Mouse (Mus musculus): ENCODE data around the gene Il1rapl2. TPM values are rescaled to one million over a fixed set of nuclear protein-coding genes. Genes with fewer than 3 reads are reported as not detected.
"Not testable (repeated sequence)": the region's sequence is repeated elsewhere in the genome, so short reads cannot be mapped to it uniquely, and the experiment has no call there.

The Il1rapl2 gene
- polyA plus RNA-seq, 1 experiment from 2014 or later, result not detected

GRCm38 (mm10) chrX:138209480-138209879 is 639.1 kb downstream of the Il1rapl2 start, which contains the start of gene Tex13a:
Gene Tex13a, minus strand, starts transcription at chrX:138209580.
- Histone ChIP-seq H3K4me1 (replicated peaks) (no peaks in the 10 kb centered on the region), H3K27me3 (no peaks in the 10 kb centered on the region), H3K9me3 (replicated peaks) (no peaks in the 10 kb centered on the region), H3K4me3 (replicated peaks) (no peak within 1 kb of the TSS), H3K36me3 (no peaks in the 10 kb centered on the region), H3K27ac (no peak within 1 kb of the TSS), H3K4me2 (no peak within 1 kb of the TSS), H3K9ac (no peak within 1 kb of the TSS)
- DNase-seq (no peak), ATAC-seq (ENCODE audit: low read depth) (no peak)
- 54% methylated on average over 3 of the region's 3 CpGs for WGBS (ENCODE audit: insufficient replicate concordance)

- H3K27me3 ChIP-seq, result no peaks in the 10 kb centered on the region
- no peak overlapping the region for H3K27ac ChIP-seq
- H3K9me3 ChIP-seq (replicated peaks), result no peaks in the 10 kb centered on the region
- H3K4me1 ChIP-seq (replicated peaks), result no peaks in the 10 kb centered on the region
- H3K36me3 ChIP-seq, result no peaks in the 10 kb centered on the region
- DNase-seq (no peak), ATAC-seq (ENCODE audit: low read depth) (no peak)
- H3K4me2 ChIP-seq, result no peak overlapping the region
- H3K4me3 ChIP-seq (replicated peaks), result no peak overlapping the region
- 59% methylated on average over 4 of the region's 4 CpGs for WGBS (ENCODE audit: insufficient replicate concordance)
- no peak overlapping the region for H3K9ac ChIP-seq
These were observed 664.2 kb downstream of the Il1rapl2 start for GRCm38 (mm10) chrX:138234626-138235025.

- 30% methylated on average over 1 of the region's 1 CpGs for WGBS (ENCODE audit: insufficient replicate concordance)
- not testable (repeated sequence) for H3K27ac ChIP-seq; ATAC-seq (ENCODE audit: low read depth)
These were observed 778.3 kb downstream of the Il1rapl2 start for GRCm38 (mm10) chrX:138348736-138349135.

GRCm38 (mm10) chrX:138433794-138434193 is 863.4 kb downstream of the Il1rapl2 start:
- ATAC-seq (ENCODE audit: low read depth) (no peak), DNase-seq (no peak)
- no peak overlapping the region for H3K4me3 ChIP-seq (replicated peaks)
- no peaks in the 10 kb centered on the region for H3K36me3 ChIP-seq
- 50% methylated on average over 2 of the region's 2 CpGs for WGBS (ENCODE audit: insufficient replicate concordance)
- no peaks in the 10 kb centered on the region for H3K27me3 ChIP-seq
- no peak overlapping the region for H3K9ac ChIP-seq
- no peak overlapping the region for H3K4me2 ChIP-seq
- H3K27ac ChIP-seq, result no peak overlapping the region
- H3K9me3 ChIP-seq (replicated peaks), result no peaks in the 10 kb centered on the region
- H3K4me1 ChIP-seq (replicated peaks), result no peaks in the 10 kb centered on the region

More at GRCm38 (mm10) chrX:138348736-138349135, 778.3 kb downstream of the Il1rapl2 start:
- not testable (repeated sequence) for H3K36me3 ChIP-seq; H3K4me3 ChIP-seq (replicated peaks); DNase-seq; H3K9ac ChIP-seq; H3K4me1 ChIP-seq (replicated peaks); H3K9me3 ChIP-seq (replicated peaks); H3K4me2 ChIP-seq; H3K27me3 ChIP-seq

GRCm38 (mm10) chrX:138437939-138438338 is 867.5 kb downstream of the Il1rapl2 start:
- 47% methylated on average over 3 of the region's 3 CpGs for WGBS (ENCODE audit: insufficient replicate concordance)
- H3K27ac ChIP-seq, result no peak overlapping the region
- ATAC-seq (ENCODE audit: low read depth) (peak; percentile 66), DNase-seq (peak; percentile 0)
- H3K4me1 ChIP-seq (replicated peaks), result no peaks in the 10 kb centered on the region
- no peak overlapping the region for H3K4me3 ChIP-seq (replicated peaks)
- H3K36me3 ChIP-seq, result no peaks in the 10 kb centered on the region
- H3K9ac ChIP-seq, result no peak overlapping the region
- no peak overlapping the region for H3K4me2 ChIP-seq
- no peaks in the 10 kb centered on the region for H3K9me3 ChIP-seq (replicated peaks)
- no peaks in the 10 kb centered on the region for H3K27me3 ChIP-seq

- Histone ChIP-seq H3K4me2 (no peak overlapping the region), H3K4me3 (replicated peaks) (no peak overlapping the region)
- 63% methylated on average over 2 of the region's 2 CpGs for WGBS (ENCODE audit: insufficient replicate concordance)
These were observed 879.4 kb downstream of the Il1rapl2 start for GRCm38 (mm10) chrX:138449856-138450255.

GRCm38 (mm10) chrX:138478488-138478887 is 908.1 kb downstream of the Il1rapl2 start:
- 46% methylated on average over 3 of the region's 3 CpGs for WGBS (ENCODE audit: insufficient replicate concordance)
- Histone ChIP-seq H3K9ac (no peak overlapping the region), H3K9me3 (replicated peaks) (no peaks in the 10 kb centered on the region), H3K27ac (no peak overlapping the region), H3K36me3 (no peaks in the 10 kb centered on the region), H3K4me3 (replicated peaks) (no peak overlapping the region), H3K4me2 (no peak overlapping the region), H3K4me1 (replicated peaks) (no peaks in the 10 kb centered on the region), H3K27me3 (no peaks in the 10 kb centered on the region)
- no peak for ATAC-seq (ENCODE audit: low read depth)
- no peak for DNase-seq

More at GRCm38 (mm10) chrX:138449856-138450255, 879.4 kb downstream of the Il1rapl2 start:
- H3K9me3 ChIP-seq (replicated peaks), result no peaks in the 10 kb centered on the region
- H3K27ac ChIP-seq, result no peak overlapping the region
- H3K4me1 ChIP-seq (replicated peaks), result no peaks in the 10 kb centered on the region
- DNase-seq (no peak), ATAC-seq (ENCODE audit: low read depth) (no peak)
- H3K9ac ChIP-seq, result no peak overlapping the region
- no peaks in the 10 kb centered on the region for H3K27me3 ChIP-seq
- no peaks in the 10 kb centered on the region for H3K36me3 ChIP-seq

- no peaks in the 10 kb centered on the region for H3K9me3 ChIP-seq (replicated peaks)
- ATAC-seq (ENCODE audit: low read depth), result no peak
- H3K36me3 ChIP-seq, result no peaks in the 10 kb centered on the region
- 58% methylated on average over 1 of the region's 1 CpGs for WGBS (ENCODE audit: insufficient replicate concordance)
- H3K4me3 ChIP-seq (replicated peaks), result no peak overlapping the region
- DNase-seq, result no peak
- no peaks in the 10 kb centered on the region for H3K4me1 ChIP-seq (replicated peaks)
- H3K4me2 ChIP-seq, result no peak overlapping the region
- no peak overlapping the region for H3K9ac ChIP-seq
- no peak overlapping the region for H3K27ac ChIP-seq
- H3K27me3 ChIP-seq, result no peaks in the 10 kb centered on the region
These were observed 930.1 kb downstream of the Il1rapl2 start for GRCm38 (mm10) chrX:138500510-138500909.

GRCm38 (mm10) chrX:138505049-138505448 is 934.6 kb downstream of the Il1rapl2 start:
- 61% methylated on average over 3 of the region's 3 CpGs for WGBS (ENCODE audit: insufficient replicate concordance)
- no peak overlapping the region for H3K9ac ChIP-seq
- ATAC-seq (ENCODE audit: low read depth) (no peak), DNase-seq (no peak)
- no peaks in the 10 kb centered on the region for H3K4me1 ChIP-seq (replicated peaks)
- H3K27me3 ChIP-seq, result no peaks in the 10 kb centered on the region
- no peaks in the 10 kb centered on the region for H3K36me3 ChIP-seq
- H3K9me3 ChIP-seq (replicated peaks), result no peaks in the 10 kb centered on the region
- H3K4me3 ChIP-seq (replicated peaks), result no peak overlapping the region
- H3K27ac ChIP-seq, result no peak overlapping the region
- no peak overlapping the region for H3K4me2 ChIP-seq

- Histone ChIP-seq H3K4me3 (replicated peaks) (no peak overlapping the region), H3K4me2 (no peak overlapping the region), H3K4me1 (replicated peaks) (no peaks in the 10 kb centered on the region), H3K36me3 (no peaks in the 10 kb centered on the region), H3K9ac (no peak overlapping the region), H3K27me3 (no peaks in the 10 kb centered on the region), H3K9me3 (replicated peaks) (no peaks in the 10 kb centered on the region), H3K27ac (no peak overlapping the region)
- DNase-seq (no peak), ATAC-seq (ENCODE audit: low read depth) (no peak)
- WGBS (ENCODE audit: insufficient replicate concordance), result 22% methylated on average over 3 of the region's 3 CpGs
These were observed 1049.7 kb downstream of the Il1rapl2 start for GRCm38 (mm10) chrX:138620106-138620505.

- H3K4me1 ChIP-seq (replicated peaks), result no peaks in the 10 kb centered on the region
- no peak overlapping the region for H3K4me2 ChIP-seq
- ATAC-seq (ENCODE audit: low read depth), result no peak
- no peak overlapping the region for H3K27ac ChIP-seq
- no peak overlapping the region for H3K9ac ChIP-seq
- no peak overlapping the region for H3K4me3 ChIP-seq (replicated peaks)
- no peak for DNase-seq
- no peaks in the 10 kb centered on the region for H3K27me3 ChIP-seq
- H3K9me3 ChIP-seq (replicated peaks), result no peaks in the 10 kb centered on the region
- H3K36me3 ChIP-seq, result no peaks in the 10 kb centered on the region
These were observed 1054.9 kb downstream of the Il1rapl2 start for GRCm38 (mm10) chrX:138625311-138625710.

GRCm38 (mm10) chrX:138722372-138722771 is 1152.0 kb downstream of the Il1rapl2 start:
- no peak overlapping the region for H3K4me3 ChIP-seq (replicated peaks)
- H3K27ac ChIP-seq, result no peak overlapping the region
- no peaks in the 10 kb centered on the region for H3K27me3 ChIP-seq
- H3K9ac ChIP-seq, result no peak overlapping the region
- no peak for DNase-seq
- no peaks in the 10 kb centered on the region for H3K4me1 ChIP-seq (replicated peaks)
- no peak overlapping the region for H3K4me2 ChIP-seq
- ATAC-seq (ENCODE audit: low read depth), result no peak
- 6% methylated on average over 1 of the region's 1 CpGs for WGBS (ENCODE audit: insufficient replicate concordance)
- H3K36me3 ChIP-seq, result no peaks in the 10 kb centered on the region
- no peaks in the 10 kb centered on the region for H3K9me3 ChIP-seq (replicated peaks)

Measured in liver, embryonic 13.5 days (tissue).